Mouse (Mus musculus) heart, embryonic 14.5 days (tissue): ENCODE results near the gene Tax1bp1. TPM values are rescaled to one million over a fixed set of nuclear protein-coding genes. Genes with fewer than 3 reads are reported as not detected.

Experiments used
- ATAC-seq: fragments of 200-750 bp; cut with Nextera tagmentation; 2 replicates; pipeline ENCODE4 v1.8.0; 2017; ENCODE audit warnings: low read depth, moderate TSS enrichment; ENCODE audit not compliant: insufficient number of reproducible peaks, insufficient read depth, low FRiP score
- H3K27ac ChIP-seq, 2 experiments: fragments of 200-500 bp in 1 of 2; fragments of 300-500 bp in 1 of 2; sonication (generic) in 1 of 2; replicated peaks in 1 of 2; 2 replicates each; pipeline ENCODE4 v1.5.1; 2012 to 2014; ENCODE audit warnings: low read depth in 2 of 2, low read length in 2 of 2, control low read depth in 1 of 2, mild to moderate bottlenecking in 1 of 2, mixed read lengths in 1 of 2; ENCODE audit not compliant: control insufficient read depth in 1 of 2, insufficient read depth in 1 of 2
- H3K27me3 ChIP-seq: fragments of 300-500 bp; sonication (generic); 2 replicates; pipeline ENCODE4 v1.6.1; 2014; ENCODE audit warnings: mild to moderate bottlenecking, low read length, control low read depth; ENCODE audit not compliant: control insufficient read depth, insufficient read depth
- H3K36me3 ChIP-seq: fragments of 300-500 bp; sonication (generic); 2 replicates; pipeline ENCODE4 v1.6.1; 2014; ENCODE audit warnings: mild to moderate bottlenecking, control low read depth, low read length, mixed read lengths; ENCODE audit not compliant: control insufficient read depth, insufficient read depth
- H3K4me1 ChIP-seq, 2 experiments: fragments of 200-500 bp in 1 of 2; fragments of 300-500 bp in 1 of 2; sonication (generic) in 1 of 2; 2 replicates each; pipeline ENCODE4 v1.6.1; 2012 to 2014; ENCODE audit warnings: low read length in 2 of 2, control low read depth in 1 of 2, mixed read lengths in 1 of 2; ENCODE audit not compliant: control insufficient read depth in 2 of 2, insufficient read depth in 2 of 2
- H3K4me2 ChIP-seq: fragments of 300-500 bp; sonication (generic); 2 replicates; pipeline ENCODE4 v1.6.1; 2014; ENCODE audit warnings: mild to moderate bottlenecking, low read length
- H3K4me3 ChIP-seq, 2 experiments: fragments of 200-500 bp in 1 of 2; fragments of 300-500 bp in 1 of 2; sonication (generic) in 1 of 2; 2 replicates each; pipeline ENCODE4 v1.5.1; 2012 to 2014; ENCODE audit warnings: low read length in 2 of 2, mild to moderate bottlenecking in 2 of 2, control low read depth in 1 of 2, low read depth in 1 of 2, moderate library complexity in 1 of 2; ENCODE audit not compliant: control insufficient read depth in 1 of 2, insufficient read depth in 1 of 2
- H3K9ac ChIP-seq: fragments of 300-500 bp; sonication (generic); 2 replicates; pipeline ENCODE4 v1.6.1; 2014; ENCODE audit warnings: mild to moderate bottlenecking, low read length
- H3K9me3 ChIP-seq: fragments of 300-500 bp; sonication (generic); 2 replicates; pipeline ENCODE4 v1.6.1; 2016; ENCODE audit warnings: low read length, control low read depth; ENCODE audit not compliant: control insufficient read depth
- WGBS: fragments of 180-500 bp; shearing (Covaris S2); extraction: QIAGEN DNeasy Blood & Tissue Kit; methylation state at CpG from one replicate; pipeline ENCODE4 v1.1.7; 2014; 5-methylcytosine and 5-hydroxymethylcytosine counted together
- polyA plus RNA-seq: library from polyadenylated mRNA; unstranded; fragments of >200 nt; fragmentation: Nextera tagmentation; extraction: Ambion mirVana; gene quantifications from 2 replicates; pipeline ENCODE4 v1.2.1, GENCODE M21; 2014

The Tax1bp1 gene
- polyA plus RNA-seq, 1 experiment from 2014 or later = 118 TPM

DNA sequence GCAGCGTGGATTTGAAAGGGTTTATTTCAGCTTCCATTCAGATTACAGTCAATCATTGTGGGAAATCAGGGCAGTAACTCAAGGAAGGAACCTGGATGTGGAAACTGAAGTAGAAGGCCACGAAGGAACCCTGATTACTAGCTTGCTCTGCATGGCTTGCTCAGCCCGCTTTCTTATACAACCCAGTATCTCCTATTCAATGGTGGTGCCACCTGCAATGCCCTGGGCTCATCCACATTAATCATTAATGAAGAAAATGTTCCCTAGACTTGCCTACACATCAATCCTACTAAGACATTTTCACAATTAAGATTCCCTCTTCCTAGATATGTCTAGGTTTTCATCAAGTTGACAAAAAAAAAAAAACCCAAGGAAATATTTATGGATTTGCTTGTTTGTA, 23.2 kb upstream of the Tax1bp1 start:
- Histone ChIP-seq H3K4me3 (no peak overlapping the region), H3K4me2 (no peak overlapping the region), H3K27me3 (no peaks in the 10 kb centered on the region), H3K9me3 (no peaks in the 10 kb centered on the region), H3K27ac (no peak overlapping the region), H3K9ac (no peak overlapping the region), H3K4me1 (peaks cover 0 to 11% of the 10 kb centered on the region in 2 experiments; a peak in 2 of 4 replicates), H3K36me3 (no peaks in the 10 kb centered on the region)
- 84% methylated on average over 3 of the region's 3 CpGs for WGBS
- ATAC-seq = no peak

DNA sequence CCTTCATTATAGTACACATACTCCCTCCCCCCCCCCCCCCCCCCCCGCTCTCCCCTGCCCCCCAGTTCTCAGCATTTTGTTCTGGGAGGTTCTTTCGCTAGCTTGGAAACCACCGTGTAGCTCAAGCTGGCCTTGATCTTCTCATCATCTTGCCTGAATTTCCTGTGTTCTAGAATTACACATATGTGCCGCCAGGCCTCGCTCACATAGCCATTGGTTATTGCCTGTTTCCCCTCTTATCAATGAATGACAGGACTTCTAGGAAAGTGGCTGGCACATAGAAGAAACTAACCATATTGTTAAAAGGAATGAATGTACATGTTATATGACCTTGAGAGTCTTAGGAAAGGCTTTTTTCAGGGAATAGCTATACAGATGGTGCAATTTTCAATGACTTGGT, 21.7 kb upstream of the Tax1bp1 start:
- H3K9ac ChIP-seq = no peak overlapping the region
- WGBS = 76% methylated on average over 4 of the region's 5 CpGs
- peaks cover 0 to 11% of the 10 kb centered on the region in 2 experiments; a peak in 2 of 4 replicates for H3K4me1 ChIP-seq
- no peak overlapping the region for H3K27ac ChIP-seq
- H3K36me3 ChIP-seq = no peaks in the 10 kb centered on the region
- ATAC-seq = no peak
- H3K9me3 ChIP-seq = no peaks in the 10 kb centered on the region
- H3K4me3 ChIP-seq = no peak overlapping the region
- no peaks in the 10 kb centered on the region for H3K27me3 ChIP-seq
- H3K4me2 ChIP-seq = no peak overlapping the region

DNA sequence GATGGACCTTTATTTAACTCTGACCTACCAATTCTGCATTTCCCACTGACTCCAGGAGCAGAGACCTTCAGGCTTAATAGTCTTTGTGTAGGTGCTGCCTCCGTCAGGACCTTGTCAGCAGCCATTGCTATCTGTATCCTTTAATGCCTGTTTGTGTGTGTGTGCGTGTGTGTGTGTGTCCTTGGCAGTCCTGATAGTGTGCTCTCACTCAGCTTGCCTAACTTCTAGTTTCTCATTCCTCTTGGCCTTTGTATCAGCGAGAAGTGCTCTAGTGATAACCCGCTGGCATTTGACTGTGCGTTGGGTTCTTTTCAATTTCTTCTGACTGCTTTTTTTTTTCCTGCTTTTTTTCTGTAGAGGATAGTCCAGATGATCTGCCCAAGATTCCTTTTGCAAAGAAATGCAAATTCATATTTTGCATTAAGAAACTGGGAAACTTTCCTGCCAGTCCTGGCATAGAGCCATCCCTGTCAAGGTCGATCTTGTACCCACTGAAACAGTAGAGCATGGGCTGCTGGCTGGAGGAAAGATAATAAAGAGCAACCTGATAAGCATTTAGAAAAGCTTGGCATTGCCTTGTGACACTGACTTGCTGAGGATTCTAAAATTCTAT, 21.0 kb upstream of the Tax1bp1 start:
- no peaks in the 10 kb centered on the region for H3K36me3 ChIP-seq
- H3K9me3 ChIP-seq = no peaks in the 10 kb centered on the region
- H3K4me1 ChIP-seq = peaks cover 0 to 11% of the 10 kb centered on the region in 2 experiments; a peak in 2 of 4 replicates
- no peaks in the 10 kb centered on the region for H3K27me3 ChIP-seq
- no peak overlapping the region for H3K4me3 ChIP-seq
- ATAC-seq = no peak
- no peak overlapping the region for H3K9ac ChIP-seq
- no peak overlapping the region; a peak in 1 of 4 replicates for H3K27ac ChIP-seq
- H3K4me2 ChIP-seq = no peak overlapping the region
- WGBS = 27% methylated on average over 6 of the region's 6 CpGs

DNA sequence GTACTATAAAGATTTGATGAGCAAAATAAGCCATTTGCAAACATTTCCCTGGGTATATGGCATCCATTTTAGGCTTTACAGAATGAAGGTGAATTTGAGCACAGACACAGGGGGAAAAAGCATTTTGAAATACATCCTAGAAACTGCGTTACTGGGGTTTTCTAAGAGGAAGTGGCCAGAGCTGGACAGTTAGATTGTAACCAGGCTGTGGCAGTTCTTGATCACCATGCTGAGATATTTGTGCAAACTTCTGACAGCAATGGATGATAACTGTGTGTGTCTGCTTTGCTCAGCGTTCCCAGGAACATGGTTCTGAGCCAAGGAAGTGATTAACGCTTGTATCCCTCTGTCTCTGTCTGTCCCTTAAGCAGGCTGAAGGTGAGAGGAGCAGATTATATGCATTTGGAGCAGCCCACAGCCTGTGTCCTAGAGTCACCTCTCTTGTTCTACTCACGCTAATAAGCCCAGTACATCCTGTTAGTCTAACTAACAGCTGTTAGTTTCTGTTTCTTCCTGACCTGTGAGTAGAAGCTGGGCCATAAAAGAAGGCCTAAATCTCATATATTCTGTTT, 15.5 kb upstream of the Tax1bp1 start:
- no peaks in the 10 kb centered on the region for H3K27me3 ChIP-seq
- H3K4me1 ChIP-seq = peaks cover 0 to under 1% of the 10 kb centered on the region in 2 experiments; a peak in 1 of 4 replicates
- no peak overlapping the region for H3K27ac ChIP-seq
- H3K9me3 ChIP-seq = no peaks in the 10 kb centered on the region
- no peaks in the 10 kb centered on the region for H3K36me3 ChIP-seq
- no peak overlapping the region for H3K9ac ChIP-seq
- no peak overlapping the region for H3K4me2 ChIP-seq
- WGBS = 44% methylated on average over 4 of the region's 4 CpGs
- no peak overlapping the region for H3K4me3 ChIP-seq
- ATAC-seq = no peak

DNA sequence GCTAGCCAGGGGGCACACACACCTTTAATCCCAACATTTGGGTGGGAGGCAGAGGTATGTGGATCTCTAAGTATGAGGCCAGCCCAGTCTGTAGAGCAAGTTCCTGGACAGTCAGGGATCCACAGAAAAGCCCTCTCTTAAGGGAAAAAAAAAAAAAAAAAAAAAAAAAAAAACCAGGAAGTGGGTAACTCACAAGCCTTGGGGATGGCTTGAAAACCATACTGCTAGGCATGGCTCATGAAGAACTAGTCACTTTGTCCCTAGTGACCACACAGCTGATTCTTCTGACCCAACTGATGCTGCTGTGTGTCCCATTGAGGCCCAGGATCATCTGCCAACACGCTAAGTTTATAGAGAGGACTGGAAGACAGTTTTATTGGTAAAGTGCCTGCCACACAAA, 14.5 kb upstream of the Tax1bp1 start:
- Histone ChIP-seq H3K9me3 (no peaks in the 10 kb centered on the region), H3K4me2 (no peak overlapping the region), H3K36me3 (no peaks in the 10 kb centered on the region), H3K4me1 (no peaks in the 10 kb centered on the region), H3K27ac (no peak overlapping the region), H3K4me3 (no peak overlapping the region), H3K27me3 (no peaks in the 10 kb centered on the region), H3K9ac (no peak overlapping the region)
- WGBS = 86% methylated on average over 1 of the region's 1 CpGs
- no peak for ATAC-seq

DNA sequence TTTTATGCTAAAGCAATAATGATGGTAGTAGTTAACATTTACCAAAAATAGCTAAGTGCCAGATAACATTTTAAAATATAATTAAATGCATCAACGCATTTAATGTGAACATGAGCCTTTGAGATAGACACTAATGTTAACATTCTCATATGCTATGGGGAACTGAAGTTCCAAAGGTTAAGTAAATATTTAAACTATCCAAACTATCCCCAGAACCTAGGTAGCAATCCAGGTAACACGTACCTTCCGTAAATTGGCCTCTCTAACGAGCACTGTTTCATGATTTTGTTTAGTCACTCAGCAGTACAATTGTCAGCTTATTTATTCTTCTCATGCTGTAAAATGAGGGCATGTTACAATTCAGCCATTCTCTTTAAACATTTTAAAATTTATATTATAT, 13.6 kb upstream of the Tax1bp1 start:
- H3K9ac ChIP-seq = no peak overlapping the region
- ATAC-seq = no peak
- H3K36me3 ChIP-seq = no peaks in the 10 kb centered on the region
- no peaks in the 10 kb centered on the region for H3K27me3 ChIP-seq
- WGBS = 90% methylated on average over 4 of the region's 4 CpGs
- H3K27ac ChIP-seq = no peak overlapping the region
- H3K4me3 ChIP-seq = no peak overlapping the region
- H3K4me2 ChIP-seq = no peak overlapping the region
- H3K4me1 ChIP-seq = no peaks in the 10 kb centered on the region
- no peaks in the 10 kb centered on the region for H3K9me3 ChIP-seq

DNA sequence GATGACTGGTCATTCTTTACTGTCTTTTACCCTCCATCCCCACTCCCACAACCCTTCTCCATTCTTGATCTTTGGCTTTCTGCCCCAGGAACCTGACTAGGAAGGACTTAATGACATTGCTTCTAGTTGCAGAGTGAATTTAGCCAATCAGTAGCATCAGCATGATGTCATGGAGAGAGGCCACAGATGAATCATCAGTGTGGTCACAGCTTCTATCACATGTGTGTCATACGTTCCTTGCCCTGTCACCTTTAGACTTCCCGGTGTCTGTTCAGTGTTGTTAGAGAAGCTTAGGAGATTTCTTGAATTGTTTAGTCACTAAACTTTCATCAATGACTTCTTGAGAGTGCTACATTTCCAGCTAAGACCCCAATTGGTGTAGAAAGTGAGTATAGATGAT, 10.3 kb upstream of the Tax1bp1 start:
- WGBS = 71% methylated on average over 2 of the region's 2 CpGs

DNA sequence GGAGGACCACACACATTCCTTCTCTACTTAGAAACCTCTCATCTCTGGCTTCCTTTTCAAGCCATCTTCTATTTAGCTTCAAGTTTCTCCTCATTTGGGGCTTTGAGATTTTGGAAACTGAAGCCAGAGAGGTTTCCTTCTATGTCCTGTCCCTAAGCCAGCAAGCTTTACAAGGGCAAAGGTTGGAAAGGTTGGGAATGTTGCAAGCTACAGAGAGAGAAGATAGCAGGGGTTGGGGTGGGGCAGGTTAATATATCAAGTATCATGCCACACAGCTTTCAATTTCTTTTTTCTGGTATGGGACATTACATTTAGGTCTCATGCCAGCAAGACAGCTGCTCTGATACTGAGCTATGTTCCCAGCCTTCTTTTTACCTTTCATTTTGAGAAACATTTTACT, 8.2 kb upstream of the Tax1bp1 start:
- H3K9ac ChIP-seq = no peak overlapping the region
- H3K9me3 ChIP-seq = no peaks in the 10 kb centered on the region
- no peaks in the 10 kb centered on the region for H3K4me1 ChIP-seq
- no peak overlapping the region for H3K27ac ChIP-seq
- H3K4me2 ChIP-seq = no peak overlapping the region
- ATAC-seq = no peak
- H3K4me3 ChIP-seq = no peak overlapping the region
- H3K36me3 ChIP-seq = no peaks in the 10 kb centered on the region
- no peaks in the 10 kb centered on the region for H3K27me3 ChIP-seq

More for the DNA sequence above, 10.3 kb upstream of the Tax1bp1 start:
- no peak for ATAC-seq
- H3K9ac ChIP-seq = no peak overlapping the region
- H3K27me3 ChIP-seq = no peaks in the 10 kb centered on the region
- no peaks in the 10 kb centered on the region for H3K36me3 ChIP-seq
- no peaks in the 10 kb centered on the region for H3K4me1 ChIP-seq
- no peaks in the 10 kb centered on the region for H3K9me3 ChIP-seq
- H3K27ac ChIP-seq = no peak overlapping the region
- H3K4me2 ChIP-seq = no peak overlapping the region
- H3K4me3 ChIP-seq = no peak overlapping the region
